Mouse (Mus musculus): ENCODE results near the gene Syt1. TPM values are rescaled to one million over a fixed set of nuclear protein-coding genes. Genes with fewer than 3 reads are reported as not detected.
A peak's percentile ranks its signal among the peaks of the same experiment; 100 is the strongest.

The Syt1 gene
- polyA plus RNA-seq, 1 experiment from 2014 or later, result 1.5 TPM

DNA sequence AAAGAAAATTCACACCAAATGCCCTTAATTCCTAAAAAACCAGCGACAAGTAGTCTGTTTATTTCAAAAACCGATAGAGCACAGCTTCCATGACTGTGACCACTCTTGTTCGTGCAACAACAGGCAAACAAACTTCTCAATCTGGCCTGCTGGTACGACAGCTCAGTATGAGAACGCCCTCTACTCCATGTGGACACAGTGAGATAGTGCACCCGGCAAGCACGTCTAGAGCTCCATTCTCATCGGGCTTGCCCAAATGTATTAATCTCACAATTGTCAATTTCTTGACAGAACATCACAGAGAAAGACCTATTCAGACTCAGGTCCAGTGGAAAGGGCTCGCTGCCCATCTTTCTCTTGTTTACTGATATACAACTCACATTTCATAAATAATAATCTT is 469.2 kb downstream of the Syt1 start:
- H3K4me3 ChIP-seq (ENCODE audit: low read depth, low read length), result no peak overlapping the region
- H3K27me3 ChIP-seq (ENCODE audit: control insufficient read depth, insufficient read depth, low read length), result no peaks in the 10 kb centered on the region
- no peaks in the 10 kb centered on the region for H3K36me3 ChIP-seq (ENCODE audit: control insufficient read depth, insufficient read depth, low read length)
- no peak overlapping the region for H3K27ac ChIP-seq (ENCODE audit: low read depth, low read length)
- ATAC-seq (replicated peaks; ENCODE audit: insufficient number of reproducible peaks, low FRiP score, low TSS enrichment), result no peak
- no peak overlapping the region for H3K9ac ChIP-seq (ENCODE audit: low read depth, low read length)
- H3K4me2 ChIP-seq, result no peak overlapping the region
- no peaks in the 10 kb centered on the region for H3K9me3 ChIP-seq (replicated peaks; ENCODE audit: control insufficient read depth, low read length)
- H3K4me1 ChIP-seq (ENCODE audit: control insufficient read depth, insufficient read depth, low read length), result peaks cover 5% of the 10 kb centered on the region; the same call in 1 of the 2 replicates
- WGBS (ENCODE audit: insufficient replicate concordance), result 76% methylated on average over 9 of the region's 9 CpGs

DNA sequence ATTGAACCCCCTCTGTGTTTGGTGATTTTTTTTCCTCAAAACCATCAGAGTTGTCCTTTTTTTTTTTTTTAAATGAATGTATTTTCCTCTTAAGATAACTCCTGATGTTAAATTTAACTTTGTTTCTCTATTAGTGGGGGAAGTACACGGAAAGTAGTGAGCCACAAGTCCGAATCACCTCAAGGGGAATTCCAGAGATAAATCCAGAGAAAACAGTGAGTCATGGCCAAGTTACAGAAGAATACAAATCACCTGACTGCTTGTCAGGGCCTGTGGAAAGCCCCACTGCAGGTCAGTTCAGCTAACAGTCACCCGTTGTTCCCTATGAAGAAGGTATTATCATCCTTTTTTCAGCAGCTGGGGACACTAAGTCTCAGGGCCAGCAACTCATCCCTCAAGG is 472.2 kb downstream of the Syt1 start:
- no peak overlapping the region for H3K4me3 ChIP-seq (ENCODE audit: low read depth, low read length)
- H3K27ac ChIP-seq (ENCODE audit: low read depth, low read length), result no peak overlapping the region; the same call in 1 of the 2 replicates
- peaks cover 7% of the 10 kb centered on the region; the same call in 1 of the 2 replicates for H3K4me1 ChIP-seq (ENCODE audit: control insufficient read depth, insufficient read depth, low read length)
- no peak overlapping the region for H3K9ac ChIP-seq (ENCODE audit: low read depth, low read length)
- H3K4me2 ChIP-seq, result no peak overlapping the region
- no peak for ATAC-seq (replicated peaks; ENCODE audit: insufficient number of reproducible peaks, low FRiP score, low TSS enrichment)
- no peaks in the 10 kb centered on the region for H3K27me3 ChIP-seq (ENCODE audit: control insufficient read depth, insufficient read depth, low read length)
- no peaks in the 10 kb centered on the region for H3K9me3 ChIP-seq (replicated peaks; ENCODE audit: control insufficient read depth, low read length)
- H3K36me3 ChIP-seq (ENCODE audit: control insufficient read depth, insufficient read depth, low read length), result no peaks in the 10 kb centered on the region
- WGBS (ENCODE audit: insufficient replicate concordance), result 29% methylated on average over 3 of the region's 3 CpGs

DNA sequence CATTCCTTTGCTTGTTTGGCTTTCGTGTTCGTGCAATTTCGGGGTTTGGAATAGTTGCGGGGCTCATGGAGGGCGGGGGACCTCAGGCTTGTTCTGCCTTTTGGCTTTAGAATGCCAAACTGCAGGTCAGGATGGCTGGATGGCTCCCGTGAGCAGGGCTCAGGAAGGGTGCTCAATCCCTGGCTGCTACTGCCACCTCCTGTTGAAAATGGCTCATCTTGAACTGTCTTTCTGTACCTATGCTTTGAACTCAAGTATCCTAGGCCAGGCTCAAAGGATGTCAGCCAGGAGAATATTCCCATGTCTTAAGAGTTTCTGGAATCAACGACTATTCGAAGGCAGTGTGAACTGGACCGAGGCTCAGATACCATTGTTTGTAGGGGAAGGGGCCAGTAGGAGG is 473.1 kb downstream of the Syt1 start:
- no peaks in the 10 kb centered on the region for H3K27me3 ChIP-seq (ENCODE audit: control insufficient read depth, insufficient read depth, low read length)
- H3K4me3 ChIP-seq (ENCODE audit: low read depth, low read length), result no peak overlapping the region
- peaks cover 7% of the 10 kb centered on the region; the same call in 1 of the 2 replicates for H3K4me1 ChIP-seq (ENCODE audit: control insufficient read depth, insufficient read depth, low read length)
- H3K36me3 ChIP-seq (ENCODE audit: control insufficient read depth, insufficient read depth, low read length), result no peaks in the 10 kb centered on the region
- H3K9ac ChIP-seq (ENCODE audit: low read depth, low read length), result 0 out of 2 replicates have a peak overlapping the region, but pooled peaks have one; percentile 39
- peak overlapping the region; percentile 29; the same call in 1 of the 2 replicates for H3K27ac ChIP-seq (ENCODE audit: low read depth, low read length)
- 50% methylated on average over 9 of the region's 9 CpGs for WGBS (ENCODE audit: insufficient replicate concordance)
- no peak overlapping the region for H3K4me2 ChIP-seq
- peak; percentile 71 for ATAC-seq (replicated peaks; ENCODE audit: insufficient number of reproducible peaks, low FRiP score, low TSS enrichment)
- H3K9me3 ChIP-seq (replicated peaks; ENCODE audit: control insufficient read depth, low read length), result no peaks in the 10 kb centered on the region

DNA sequence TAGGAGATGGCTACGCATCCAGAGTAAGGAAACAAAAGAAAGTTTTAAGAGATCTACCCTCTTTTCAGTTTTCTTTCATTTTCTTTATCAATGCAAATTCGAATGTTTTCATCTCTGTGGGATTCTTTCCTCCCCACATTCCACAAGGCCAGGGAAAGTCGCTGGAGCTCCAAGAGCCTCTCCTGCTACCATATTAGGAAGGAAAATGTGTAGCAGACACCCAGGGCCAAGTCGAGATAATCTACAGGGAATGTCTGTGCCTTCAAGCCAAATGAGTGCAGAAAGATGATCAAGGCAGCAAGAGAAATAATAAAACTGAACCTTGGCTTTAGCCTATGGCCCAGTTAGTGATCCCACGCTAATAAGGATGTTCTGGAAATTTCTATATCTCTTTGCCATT is 474.9 kb downstream of the Syt1 start:
- Histone ChIP-seq H3K9me3 (replicated peaks; ENCODE audit: control insufficient read depth, low read length) (no peaks in the 10 kb centered on the region), H3K9ac (ENCODE audit: low read depth, low read length) (no peak overlapping the region), H3K4me2 (no peak overlapping the region), H3K4me1 (ENCODE audit: control insufficient read depth, insufficient read depth, low read length) (peaks cover 7% of the 10 kb centered on the region), H3K36me3 (ENCODE audit: control insufficient read depth, insufficient read depth, low read length) (no peaks in the 10 kb centered on the region), H3K27me3 (ENCODE audit: control insufficient read depth, insufficient read depth, low read length) (no peaks in the 10 kb centered on the region), H3K4me3 (ENCODE audit: low read depth, low read length) (no peak overlapping the region), H3K27ac (ENCODE audit: low read depth, low read length) (peak overlapping the region; percentile 81)
- no peak for ATAC-seq (replicated peaks; ENCODE audit: insufficient number of reproducible peaks, low FRiP score, low TSS enrichment)
- 21% methylated on average over 5 of the region's 5 CpGs for WGBS (ENCODE audit: insufficient replicate concordance)

DNA sequence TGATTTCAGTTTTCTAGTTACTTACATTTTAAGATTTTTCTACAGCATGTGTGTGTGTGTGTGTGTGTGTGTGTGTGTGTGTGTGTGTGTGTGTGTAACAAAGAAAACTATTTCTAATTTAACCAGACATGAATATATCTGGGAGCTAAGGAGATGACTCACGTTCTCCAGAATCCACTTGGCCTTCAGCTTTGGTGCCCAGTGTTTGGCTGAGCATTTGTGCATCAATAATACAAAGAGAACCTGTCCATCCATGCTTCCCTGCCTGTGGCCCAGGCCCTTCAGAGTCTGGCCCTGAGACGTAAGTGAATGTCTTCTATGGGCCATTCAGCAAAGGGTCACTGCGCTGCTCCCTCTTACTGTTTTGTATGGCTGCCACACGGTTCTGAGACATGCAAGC is 476.7 kb downstream of the Syt1 start:
- no peak for ATAC-seq (replicated peaks; ENCODE audit: insufficient number of reproducible peaks, low FRiP score, low TSS enrichment)
- WGBS (ENCODE audit: insufficient replicate concordance), result 84% methylated on average over 4 of the region's 4 CpGs
- no peaks in the 10 kb centered on the region for H3K27me3 ChIP-seq (ENCODE audit: control insufficient read depth, insufficient read depth, low read length)
- no peak overlapping the region for H3K27ac ChIP-seq (ENCODE audit: low read depth, low read length)
- no peak overlapping the region for H3K4me3 ChIP-seq (ENCODE audit: low read depth, low read length)
- H3K36me3 ChIP-seq (ENCODE audit: control insufficient read depth, insufficient read depth, low read length), result no peaks in the 10 kb centered on the region
- peaks cover 7% of the 10 kb centered on the region for H3K4me1 ChIP-seq (ENCODE audit: control insufficient read depth, insufficient read depth, low read length)
- H3K9ac ChIP-seq (ENCODE audit: low read depth, low read length), result no peak overlapping the region
- no peaks in the 10 kb centered on the region for H3K9me3 ChIP-seq (replicated peaks; ENCODE audit: control insufficient read depth, low read length)
- H3K4me2 ChIP-seq, result no peak overlapping the region

DNA sequence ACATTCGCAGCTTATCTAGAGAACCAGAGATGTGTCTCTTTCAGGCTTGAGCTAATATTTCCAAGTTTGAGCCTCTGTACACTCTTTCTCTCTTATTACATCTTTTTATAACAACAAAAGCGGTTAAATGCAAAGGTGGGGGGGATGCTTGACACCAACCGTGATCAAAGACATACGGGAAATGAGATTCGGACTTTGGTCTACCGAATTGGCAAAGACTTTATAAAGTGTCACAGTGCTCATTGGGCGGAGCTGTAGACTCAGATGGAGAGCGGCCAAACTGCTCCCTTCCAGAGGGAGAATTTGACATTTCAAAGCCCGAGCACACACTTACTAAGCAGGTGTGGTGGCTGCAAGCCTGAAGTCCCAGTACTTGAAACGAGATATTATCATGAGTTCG is 477.9 kb downstream of the Syt1 start:
- H3K4me1 ChIP-seq (ENCODE audit: control insufficient read depth, insufficient read depth, low read length), result peaks cover 3% of the 10 kb centered on the region
- 87% methylated on average over 11 of the region's 11 CpGs for WGBS (ENCODE audit: insufficient replicate concordance)
- H3K9me3 ChIP-seq (replicated peaks; ENCODE audit: control insufficient read depth, low read length), result no peaks in the 10 kb centered on the region
- H3K36me3 ChIP-seq (ENCODE audit: control insufficient read depth, insufficient read depth, low read length), result no peaks in the 10 kb centered on the region
- no peak for ATAC-seq (replicated peaks; ENCODE audit: insufficient number of reproducible peaks, low FRiP score, low TSS enrichment)
- no peak overlapping the region for H3K9ac ChIP-seq (ENCODE audit: low read depth, low read length)
- no peaks in the 10 kb centered on the region for H3K27me3 ChIP-seq (ENCODE audit: control insufficient read depth, insufficient read depth, low read length)
- H3K27ac ChIP-seq (ENCODE audit: low read depth, low read length), result no peak overlapping the region
- no peak overlapping the region for H3K4me2 ChIP-seq
- H3K4me3 ChIP-seq (ENCODE audit: low read depth, low read length), result no peak overlapping the region

DNA sequence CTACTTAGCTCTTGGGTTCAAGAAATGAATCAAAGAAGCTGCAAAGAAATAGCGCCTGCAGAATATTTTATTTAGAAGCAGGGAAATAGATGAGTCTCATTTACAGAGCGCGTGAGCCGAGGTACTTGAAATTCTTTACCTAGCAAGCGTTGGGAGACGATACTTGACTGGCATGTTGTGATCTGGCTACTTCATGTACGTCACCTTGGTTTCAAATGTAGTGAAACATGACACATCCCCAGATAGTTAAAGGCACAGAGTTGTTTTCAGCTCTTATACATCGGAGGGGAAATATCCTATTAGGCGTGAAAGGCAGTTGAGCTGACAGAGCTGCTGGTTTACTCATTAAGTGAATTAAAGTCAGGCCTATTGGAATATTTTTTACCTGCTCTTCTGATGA is 478.5 kb downstream of the Syt1 start:
- peaks cover 3% of the 10 kb centered on the region for H3K4me1 ChIP-seq (ENCODE audit: control insufficient read depth, insufficient read depth, low read length)
- H3K9me3 ChIP-seq (replicated peaks; ENCODE audit: control insufficient read depth, low read length), result no peaks in the 10 kb centered on the region
- no peaks in the 10 kb centered on the region for H3K27me3 ChIP-seq (ENCODE audit: control insufficient read depth, insufficient read depth, low read length)
- ATAC-seq (replicated peaks; ENCODE audit: insufficient number of reproducible peaks, low FRiP score, low TSS enrichment), result no peak
- WGBS (ENCODE audit: insufficient replicate concordance), result 74% methylated on average over 9 of the region's 9 CpGs
- H3K27ac ChIP-seq (ENCODE audit: low read depth, low read length), result no peak overlapping the region
- no peak overlapping the region for H3K9ac ChIP-seq (ENCODE audit: low read depth, low read length)
- H3K4me2 ChIP-seq, result no peak overlapping the region
- no peak overlapping the region for H3K4me3 ChIP-seq (ENCODE audit: low read depth, low read length)
- no peaks in the 10 kb centered on the region for H3K36me3 ChIP-seq (ENCODE audit: control insufficient read depth, insufficient read depth, low read length)

DNA sequence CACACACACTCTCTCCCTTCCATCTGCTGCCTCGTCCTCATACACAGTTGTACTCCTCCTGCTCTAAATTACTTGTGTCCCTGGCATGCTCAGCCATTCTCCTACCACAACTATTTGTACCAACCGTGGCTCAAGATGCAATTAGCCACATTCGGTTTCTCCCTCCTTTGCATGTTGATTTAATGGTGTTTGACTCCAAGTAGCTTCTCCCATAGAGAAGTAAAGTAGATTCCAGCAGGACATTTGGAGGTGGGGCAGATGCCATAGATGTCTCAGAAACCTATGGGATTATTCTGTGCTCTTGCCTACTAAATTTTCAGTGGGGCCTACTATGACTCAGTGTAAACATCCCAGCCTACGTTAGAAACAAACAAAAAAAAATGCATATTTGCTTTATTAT is 479.1 kb downstream of the Syt1 start:
- Histone ChIP-seq H3K27me3 (ENCODE audit: control insufficient read depth, insufficient read depth, low read length) (no peaks in the 10 kb centered on the region), H3K9ac (ENCODE audit: low read depth, low read length) (no peak overlapping the region), H3K36me3 (ENCODE audit: control insufficient read depth, insufficient read depth, low read length) (no peaks in the 10 kb centered on the region), H3K4me2 (no peak overlapping the region), H3K27ac (ENCODE audit: low read depth, low read length) (no peak overlapping the region), H3K4me3 (ENCODE audit: low read depth, low read length) (no peak overlapping the region), H3K9me3 (replicated peaks; ENCODE audit: control insufficient read depth, low read length) (no peaks in the 10 kb centered on the region), H3K4me1 (ENCODE audit: control insufficient read depth, insufficient read depth, low read length) (peaks cover 3% of the 10 kb centered on the region)
- 50% methylated on average over 4 of the region's 4 CpGs for WGBS (ENCODE audit: insufficient replicate concordance)
- ATAC-seq (replicated peaks; ENCODE audit: insufficient number of reproducible peaks, low FRiP score, low TSS enrichment), result no peak

DNA sequence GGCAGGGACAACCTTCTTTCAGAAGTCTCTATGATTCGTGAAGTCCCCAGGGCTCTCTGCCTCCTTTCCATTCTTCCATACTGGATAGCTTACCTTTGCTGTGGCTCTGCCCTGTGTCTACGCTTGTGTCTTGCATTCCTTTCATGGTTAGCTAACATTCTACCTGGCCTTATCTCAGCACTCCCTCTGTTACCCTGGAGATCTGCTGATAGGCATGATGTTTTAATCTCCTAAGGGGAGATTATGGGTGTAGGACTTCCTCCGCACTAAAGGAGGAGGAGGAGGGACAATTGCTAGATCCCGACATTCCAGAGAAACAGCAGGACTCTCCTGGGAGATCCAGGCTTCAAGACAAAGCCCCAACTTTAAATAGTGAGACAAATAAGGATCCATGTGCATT is 479.7 kb downstream of the Syt1 start:
- no peak overlapping the region for H3K9ac ChIP-seq (ENCODE audit: low read depth, low read length)
- H3K27ac ChIP-seq (ENCODE audit: low read depth, low read length), result no peak overlapping the region
- H3K4me2 ChIP-seq, result no peak overlapping the region
- H3K4me1 ChIP-seq (ENCODE audit: control insufficient read depth, insufficient read depth, low read length), result no peaks in the 10 kb centered on the region; the same call in none of the 2 replicates
- no peaks in the 10 kb centered on the region for H3K36me3 ChIP-seq (ENCODE audit: control insufficient read depth, insufficient read depth, low read length)
- WGBS (ENCODE audit: insufficient replicate concordance), result 31% methylated on average over 4 of the region's 4 CpGs
- no peak for ATAC-seq (replicated peaks; ENCODE audit: insufficient number of reproducible peaks, low FRiP score, low TSS enrichment)
- no peak overlapping the region for H3K4me3 ChIP-seq (ENCODE audit: low read depth, low read length)
- H3K9me3 ChIP-seq (replicated peaks; ENCODE audit: control insufficient read depth, low read length), result no peaks in the 10 kb centered on the region
- no peaks in the 10 kb centered on the region for H3K27me3 ChIP-seq (ENCODE audit: control insufficient read depth, insufficient read depth, low read length)

All from heart, embryonic 11.5 days (tissue).